Mouse (Mus musculus) intestine, postnatal 0 days (tissue): ENCODE data around the gene Prss57. TPM values are rescaled to one million over a fixed set of nuclear protein-coding genes. Genes with fewer than 3 reads are reported as not detected.

Experiments used
- ATAC-seq: fragments of 200-750 bp; cut with Nextera tagmentation; 2 replicates; pipeline ENCODE4 v1.8.0; 2017; ENCODE audit warnings: mild to moderate bottlenecking, moderate TSS enrichment, moderate library complexity
- H3K27ac ChIP-seq: fragments of 300-500 bp; sonication (generic); 2 replicates; pipeline ENCODE4 v1.5.1; 2014; ENCODE audit warnings: mild to moderate bottlenecking, low read depth, low read length, moderate library complexity
- H3K27me3 ChIP-seq: fragments of 300-500 bp; sonication (generic); replicated peaks from 2 replicates; pipeline ENCODE4 v1.6.1; 2014; ENCODE audit warnings: low read length, mixed read lengths; ENCODE audit not compliant: control insufficient read depth, insufficient read depth
- H3K36me3 ChIP-seq: fragments of 300-500 bp; sonication (generic); 2 replicates; pipeline ENCODE4 v1.6.1; 2014; ENCODE audit warnings: mild to moderate bottlenecking, moderate library complexity; ENCODE audit not compliant: control insufficient read depth, insufficient read depth
- H3K4me1 ChIP-seq: fragments of 300-500 bp; sonication (generic); replicated peaks from 2 replicates; pipeline ENCODE4 v1.6.1; 2014; ENCODE audit warnings: antibody characterized with exemption, low read length, mixed read lengths; ENCODE audit not compliant: control insufficient read depth, insufficient read depth
- H3K4me2 ChIP-seq: fragments of 300-500 bp; sonication (generic); replicated peaks from 2 replicates; pipeline ENCODE4 v1.6.1; 2014; ENCODE audit warnings: low read depth, mild to moderate bottlenecking, moderate library complexity
- H3K4me3 ChIP-seq: fragments of 300-500 bp; sonication (generic); 2 replicates; pipeline ENCODE4 v1.5.1; 2014; ENCODE audit warnings: low read depth, low read length
- H3K9ac ChIP-seq: fragments of 300-500 bp; sonication (generic); 2 replicates; pipeline ENCODE4 v1.6.1; 2014; ENCODE audit warnings: mild to moderate bottlenecking, low read depth, low read length
- H3K9me3 ChIP-seq: fragments of 300-500 bp; sonication (generic); 2 replicates; pipeline ENCODE4 v1.6.1; 2016; ENCODE audit warnings: mixed run types; ENCODE audit not compliant: control insufficient read depth
- CTCF ChIP-seq: sonication (generic); IDR thresholded peaks from 2 replicates; pipeline ENCODE4 v1.5.1; 2016; ENCODE audit warnings: low read depth, mild to moderate bottlenecking, control low read depth, antibody characterized with exemption, moderate library complexity
- WGBS: fragments of 180-500 bp; shearing (Covaris S2); extraction: QIAGEN DNeasy Blood & Tissue Kit; methylation state at CpG from one replicate; pipeline ENCODE4 v1.1.7; 2014; 5-methylcytosine and 5-hydroxymethylcytosine counted together
- polyA plus RNA-seq: library from polyadenylated mRNA; unstranded; fragments of >200 nt; fragmentation: Nextera tagmentation; extraction: Ambion mirVana; gene quantifications from 2 replicates; pipeline ENCODE4 v1.2.1, GENCODE M21; 2015

Prss57 gene
- polyA plus RNA-seq, 1 experiment from 2014 or later, result 0.07 TPM

- Histone ChIP-seq H3K9me3 (no peaks in the 10 kb centered on the region), H3K4me3 (no peak overlapping the region), H3K4me2 (no peak overlapping the region), H3K36me3 (no peaks in the 10 kb centered on the region), H3K4me1 (no peaks in the 10 kb centered on the region), H3K9ac (no peak overlapping the region), H3K27ac (no peak overlapping the region), H3K27me3 (no peaks in the 10 kb centered on the region)
- ATAC-seq, result no peak
- TF ChIP-seq CTCF, result no peak
- 49% methylated on average over 11 of the region's 11 CpGs for WGBS
Observed at GRCm38 (mm10) chr10:79805636-79806035, 14.9 kb upstream of the Prss57 start.

DNA sequence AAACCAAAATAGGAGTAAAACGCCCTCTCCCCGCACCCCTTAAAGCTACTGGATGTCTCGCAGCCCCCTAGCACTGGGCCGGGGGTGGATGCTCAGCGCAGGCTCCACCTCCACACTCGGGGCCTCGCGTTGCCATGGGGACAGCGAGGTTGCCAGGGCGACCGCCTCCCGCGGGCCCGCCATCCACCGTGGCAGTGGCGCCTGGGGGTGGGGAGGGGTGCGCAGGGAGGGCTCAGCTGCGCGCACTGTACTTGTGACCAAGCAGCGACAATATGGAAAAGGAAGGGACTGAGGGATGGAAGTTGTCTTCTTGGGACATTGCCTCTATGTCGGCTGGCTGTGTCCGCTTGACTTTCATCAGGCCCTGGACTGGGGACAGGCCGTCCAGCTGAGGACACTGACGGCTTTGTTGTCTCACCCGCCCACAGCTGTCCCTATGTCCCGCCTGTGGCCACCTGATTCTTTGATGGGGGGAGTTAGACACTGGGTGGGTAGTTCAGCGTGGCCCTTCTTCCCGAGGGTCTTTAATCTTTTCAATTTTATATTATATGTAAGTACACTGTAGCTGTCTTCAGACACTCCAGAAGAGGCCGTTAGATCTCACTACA lies 13.1 kb upstream of the Prss57 start:
- Histone ChIP-seq H3K27ac (no peak overlapping the region), H3K4me3 (no peak overlapping the region), H3K9ac (no peak overlapping the region), H3K4me2 (no peak overlapping the region), H3K9me3 (no peaks in the 10 kb centered on the region), H3K27me3 (no peaks in the 10 kb centered on the region), H3K4me1 (no peaks in the 10 kb centered on the region), H3K36me3 (no peaks in the 10 kb centered on the region)
- no peak for ATAC-seq
- no peak for TF ChIP-seq CTCF
- WGBS, result 37% methylated on average over 29 of the region's 29 CpGs

- 0 out of 2 replicates have a peak overlapping the region, but pooled peaks have one; percentile 5 for H3K9ac ChIP-seq
- ATAC-seq, result no peak
- no peaks in the 10 kb centered on the region for H3K27me3 ChIP-seq
- H3K4me3 ChIP-seq, result no peak overlapping the region
- no peaks in the 10 kb centered on the region for H3K4me1 ChIP-seq
- 44% methylated on average over 11 of the region's 11 CpGs for WGBS
- no peaks in the 10 kb centered on the region for H3K9me3 ChIP-seq
- no peak for TF ChIP-seq CTCF
- no peak overlapping the region for H3K4me2 ChIP-seq
- H3K27ac ChIP-seq, result no peak overlapping the region
- no peaks in the 10 kb centered on the region for H3K36me3 ChIP-seq
Observed at GRCm38 (mm10) chr10:79802331-79802971, 11.7 kb upstream of the Prss57 start.

- no peak for ATAC-seq
- Histone ChIP-seq H3K4me1 (no peaks in the 10 kb centered on the region), H3K9ac (no peak overlapping the region), H3K27me3 (no peaks in the 10 kb centered on the region), H3K9me3 (no peaks in the 10 kb centered on the region), H3K4me2 (no peak overlapping the region), H3K4me3 (no peak overlapping the region), H3K27ac (no peak overlapping the region), H3K36me3 (no peaks in the 10 kb centered on the region)
- WGBS, result 65% methylated on average over 3 of the region's 3 CpGs
- no peak for TF ChIP-seq CTCF
Observed at GRCm38 (mm10) chr10:79801837-79802236, 11.1 kb upstream of the Prss57 start.

- no peak for TF ChIP-seq CTCF
- Histone ChIP-seq H3K9ac (no peak overlapping the region), H3K4me1 (no peaks in the 10 kb centered on the region), H3K27me3 (no peaks in the 10 kb centered on the region), H3K4me2 (no peak overlapping the region), H3K36me3 (no peaks in the 10 kb centered on the region), H3K27ac (no peak overlapping the region), H3K4me3 (no peak overlapping the region), H3K9me3 (no peaks in the 10 kb centered on the region)
- 82% methylated on average over 11 of the region's 11 CpGs for WGBS
- no peak for ATAC-seq
Observed at GRCm38 (mm10) chr10:79800508-79800907, 9.7 kb upstream of the Prss57 start.

GRCm38 (mm10) chr10:79798289-79798928 lies 7.6 kb upstream of the Prss57 start:
- H3K4me1 ChIP-seq, result no peaks in the 10 kb centered on the region; the same call in 1 of the 2 replicates
- TF ChIP-seq CTCF, result no peak
- H3K36me3 ChIP-seq, result no peaks in the 10 kb centered on the region
- no peaks in the 10 kb centered on the region for H3K9me3 ChIP-seq
- no peaks in the 10 kb centered on the region for H3K27me3 ChIP-seq
- no peak overlapping the region for H3K4me3 ChIP-seq
- H3K27ac ChIP-seq, result no peak overlapping the region
- H3K9ac ChIP-seq, result no peak overlapping the region
- 84% methylated on average over 12 of the region's 12 CpGs for WGBS
- 0 out of 2 replicates have a peak, but pooled peaks have one; percentile 32 for ATAC-seq
- H3K4me2 ChIP-seq, result no peak overlapping the region
